Mouse (Mus musculus) heart, adult 8-10 months (tissue): ENCODE data around the gene Cdt1. TPM values are rescaled to one million over a fixed set of nuclear protein-coding genes. Genes with fewer than 3 reads are reported as not detected.

Source experiments
- DNase-seq: peaks from one replicate; pipeline ENCODE4 v3.0.0; 2022; ENCODE audit warnings: low spot score
- microRNA-seq: library from miRNA; unstranded; fragments of <30 nt; microRNA quantifications from one replicate; pipeline ENCODE4 v1.2.0, GENCODE M21; 2022
- total RNA-seq, 4 experiments: library from RNA; stranded (reverse); gene quantifications; 2 replicates each; pipeline ENCODE4 v1.2.4; 2022

The Cdt1 gene
- total RNA-seq, 4 experiments from 2014 or later: 1.9 to 2.4 (median 2.2) TPM

GRCm38 (mm10) chr8:122611295-122612133 is 43.7 kb downstream of the Cdt1 start, which contains the start of the genes Galns and Trappc2l:
TSS of gene Galns (minus strand) at chr8:122611463.
TSS of gene Trappc2l (plus strand) at chr8:122611640.
- DNase-seq: peak; percentile 93

GRCm38 (mm10) chr8:122616181-122616905 is 48.5 kb downstream of the Cdt1 start:
- no peak for DNase-seq

DNA sequence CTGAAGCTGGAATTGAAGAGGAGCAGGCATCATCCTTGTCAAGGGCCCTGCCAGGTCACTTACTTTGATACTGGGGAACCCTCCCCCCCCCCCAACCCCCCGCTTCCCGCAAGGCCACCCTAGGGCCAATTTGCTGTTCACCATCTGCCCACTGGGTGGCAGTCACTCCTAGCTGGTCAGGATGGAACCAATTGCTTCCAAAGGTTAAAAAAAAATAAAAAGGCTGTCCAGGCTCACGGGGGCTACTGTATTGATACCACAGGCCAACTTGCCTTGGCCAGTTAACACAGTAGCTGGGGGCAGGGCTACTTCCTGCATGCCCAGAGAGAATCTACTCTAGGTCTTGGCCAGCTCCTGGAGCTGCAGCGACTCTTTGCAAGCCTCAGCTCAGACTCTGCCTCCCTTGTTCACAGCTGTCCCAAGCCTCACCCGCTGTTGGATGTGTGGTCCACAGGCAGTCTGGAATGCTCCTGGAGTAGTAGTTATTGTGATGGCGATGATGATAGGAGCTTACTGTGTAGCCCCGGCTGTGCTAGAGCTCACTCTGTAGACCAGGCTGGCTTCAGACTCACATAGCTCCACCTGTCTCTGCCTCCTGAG is 50.2 kb downstream of the Cdt1 start:
- DNase-seq: peak; percentile 83

GRCm38 (mm10) chr8:122618660-122619378 is 51.0 kb downstream of the Cdt1 start:
- DNase-seq: no peak

- DNase-seq: no peak
Observed at GRCm38 (mm10) chr8:122620446-122620845, 52.6 kb downstream of the Cdt1 start.

DNA sequence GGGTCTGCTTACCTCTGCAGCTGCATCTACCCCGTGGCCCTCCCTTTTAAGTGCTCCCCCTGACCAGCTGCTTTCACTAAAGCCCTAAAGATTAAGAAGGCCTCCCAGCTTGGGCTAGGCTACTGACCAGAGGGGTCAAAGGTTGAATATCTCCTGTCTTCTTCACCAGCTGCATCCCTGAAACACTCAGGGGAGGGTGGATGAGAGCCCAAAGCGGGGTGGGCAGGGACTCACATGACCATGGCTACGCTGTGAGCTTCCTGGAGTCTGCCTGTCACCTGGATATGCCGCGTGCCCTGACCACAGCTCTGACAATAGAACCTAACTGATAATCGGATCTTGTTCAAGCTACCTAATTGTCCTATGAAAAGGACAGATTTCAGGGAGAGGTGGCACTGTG is 54.9 kb downstream of the Cdt1 start, which contains the start of gene Pabpn1l:
TSS of gene Pabpn1l (minus strand) at position 13 of the 400 bp plus-strand sequence.
- DNase-seq: no peak

Small RNA genes within 50 kb of the gene (microRNA-seq; reads per million reads assigned to microRNA genes)
- gene Mir6396: not detected

Other genes starting within 250 kb of the Cdt1 start
- not detected for gene Trhr2, start 207.3 kb upstream of the Cdt1 start, total RNA-seq
- 10 to 100 TPM; 21.2 to 24.0 (median 22.4) TPM for gene Zc3h18, start 191.4 kb upstream of the Cdt1 start, total RNA-seq
- gene Il17c, start 146.0 kb upstream of the Cdt1 start, total RNA-seq: not detected
- 10 to 100 TPM; 39.2 to 50.2 (median 44.5) TPM for gene Cyba, start 135.1 kb upstream of the Cdt1 start, total RNA-seq
- gene Mvd, start 124.6 kb upstream of the Cdt1 start, total RNA-seq: 1 to 10 TPM; 3.9 to 5.6 (median 4.9) TPM
- 10 to 100 TPM in 2 of 4 experiments, 1 to 10 TPM in 2; 2.7 to 14.4 (median 8.2) TPM for gene Snai3, start 107.3 kb upstream of the Cdt1 start, total RNA-seq
- gene Rnf166, start 92.0 kb upstream of the Cdt1 start, total RNA-seq: 10 to 100 TPM; 38.4 to 68.1 (median 57.1) TPM
- 10 to 100 TPM in 1 of 4 experiments, 1 to 10 TPM in 3; 5.0 to 12.4 (median 7.7) TPM for gene Ctu2, start 91.9 kb upstream of the Cdt1 start, total RNA-seq
- gene Piezo1, start 16.7 kb upstream of the Cdt1 start, total RNA-seq: 10 to 100 TPM; 13.2 to 17.4 (median 13.7) TPM
- 10 to 100 TPM; 39.5 to 50.6 (median 44.3) TPM for gene Aprt, start 8.9 kb downstream of the Cdt1 start, total RNA-seq
- gene Galns, start 43.4 kb downstream of the Cdt1 start, total RNA-seq: 1 to 10 TPM; 3.5 to 5.2 (median 4.4) TPM
- gene Trappc2l, start 43.6 kb downstream of the Cdt1 start, total RNA-seq: 10 to 100 TPM; 62.8 to 66.2 (median 63.3) TPM
- under 1 TPM in 2 of 4 experiments, not detected in 2; 0.24 to 0.57 TPM for gene Pabpn1l, start 54.7 kb downstream of the Cdt1 start, total RNA-seq
- 10 to 100 TPM; 15.1 to 22.1 (median 18.2) TPM for gene Cbfa2t3, start 131.1 kb downstream of the Cdt1 start, total RNA-seq
- 10 to 100 TPM; 35.2 to 36.2 (median 35.3) TPM for gene Acsf3, start 207.5 kb downstream of the Cdt1 start, total RNA-seq